Mouse (Mus musculus): ENCODE data around the gene AW822073. TPM values are rescaled to one million over a fixed set of nuclear protein-coding genes. Genes with fewer than 3 reads are reported as not detected.

The AW822073 gene
- polyA plus RNA-seq (2012; rRNA removed) = not detected in 2 replicates

DNA sequence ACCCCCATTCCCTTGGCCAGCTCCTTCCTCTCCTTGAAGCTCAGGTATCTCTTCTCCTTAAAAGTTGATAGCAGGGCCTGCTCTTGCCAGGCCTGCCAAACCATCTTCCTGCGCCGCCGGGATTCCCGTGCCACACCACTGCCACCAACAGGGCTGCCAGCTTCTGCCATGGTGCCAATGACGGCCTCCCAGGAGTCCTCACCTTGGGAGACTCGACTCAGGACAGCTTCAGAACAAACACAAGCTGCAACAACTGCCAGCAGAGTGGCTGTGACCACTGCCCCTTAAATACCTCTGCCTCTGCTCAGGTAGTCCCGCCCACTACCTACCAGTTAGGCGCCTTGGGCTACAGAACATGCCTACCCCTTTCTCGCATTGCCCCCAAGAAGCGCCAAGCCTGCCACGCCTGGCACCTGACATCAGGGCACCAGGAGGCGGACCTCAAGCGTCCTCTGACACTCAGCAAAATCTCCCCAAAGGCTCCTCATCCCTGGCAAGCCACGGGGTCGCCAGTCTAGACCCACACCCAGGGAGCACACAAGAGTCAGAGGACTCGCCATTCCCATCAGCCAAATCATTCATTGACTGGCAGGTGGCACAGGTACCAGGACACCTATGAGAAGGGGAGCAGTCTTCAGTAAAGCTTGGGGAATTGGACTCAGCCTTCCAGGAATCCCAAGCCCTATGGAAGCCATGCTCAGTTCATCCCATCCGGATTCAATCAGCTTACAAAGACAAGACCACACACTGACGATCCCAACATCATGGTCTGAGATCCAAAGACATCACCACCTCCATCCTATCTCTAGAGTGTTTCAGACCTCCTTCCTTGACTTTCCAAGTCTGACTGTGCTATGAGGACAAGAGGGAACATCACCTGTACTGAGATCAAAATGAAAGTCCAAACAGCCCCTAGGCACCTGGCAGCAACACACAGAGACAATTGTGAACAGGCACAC, at the start of gene AW822073:
Gene AW822073 (minus strand): TSS at position 104 of the 959 bp plus-strand sequence.

GRCm38 (mm10) chr10:58255213-58255892, 30.6 kb upstream of the AW822073 start, which contains the start of gene Gcc2:
TSS of gene Gcc2 (plus strand) at chr10:58255497.

DNA sequence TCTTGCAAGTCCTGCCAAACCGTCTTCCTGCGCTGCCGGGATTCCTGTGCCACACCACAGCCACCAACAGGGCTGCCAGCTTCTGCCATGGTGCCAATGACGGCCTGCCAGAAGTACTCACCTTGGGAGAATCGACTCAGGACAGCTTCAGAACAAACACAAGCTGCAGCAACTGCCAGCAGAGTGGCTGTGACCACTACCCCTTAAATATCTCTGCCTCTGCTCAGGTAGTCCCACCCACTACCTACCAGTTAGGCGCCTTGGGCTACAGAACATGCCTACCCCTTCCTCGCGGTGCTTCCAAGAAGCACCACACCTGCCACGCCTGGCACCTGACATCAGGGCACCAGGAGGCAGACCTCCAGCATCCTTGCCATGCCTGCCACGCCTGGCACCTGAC, 11.9 kb upstream of the AW822073 start, which contains the start of gene Gm4981:
Gene Gm4981 (minus strand): TSS at position 89 of the 400 bp plus-strand sequence.

GRCm38 (mm10) chr10:58232641-58232969, 7.9 kb upstream of the AW822073 start, which contains the start of gene Duxf3:
TSS of gene Duxf3 (minus strand) at chr10:58232675.

Other genes starting within 250 kb of the AW822073 start
- gene Duxf3, start 7.7 kb upstream of the AW822073 start, polyA plus RNA-seq (2012; rRNA removed) = 0.07 TPM in 1 of 2 replicates, not detected in the other
- not detected in 2 replicates for gene Gm4981, start 11.8 kb upstream of the AW822073 start, polyA plus RNA-seq (2012; rRNA removed)
- 8.9 and 12.7 TPM in 2 replicates for gene Gcc2, start 30.6 kb upstream of the AW822073 start, polyA plus RNA-seq (2012; rRNA removed)
- 7.9 and 12.9 TPM in 2 replicates for gene Lims1, start 98.5 kb upstream of the AW822073 start, polyA plus RNA-seq (2012; rRNA removed)
- gene Ranbp2, start 222.0 kb upstream of the AW822073 start, polyA plus RNA-seq (2012; rRNA removed) = 1.5 and 1.9 TPM in 2 replicates